Mouse (Mus musculus) midbrain, postnatal 0 days (tissue): Measurements from ENCODE around the gene Smad1. TPM values are rescaled to one million over a fixed set of nuclear protein-coding genes. Genes with fewer than 3 reads are reported as not detected.

ENCODE experiments used
- ATAC-seq: fragments of 200-750 bp; cut with Nextera tagmentation; 2 replicates; pipeline ENCODE4 v1.8.0; 2017; ENCODE audit warnings: moderate number of reproducible peaks, mild to moderate bottlenecking, moderate TSS enrichment, moderate library complexity; ENCODE audit not compliant: low FRiP score
- DNase-seq: peaks from one replicate; pipeline ENCODE4 v3.0.0-alpha.2; 2015; ENCODE audit warnings: low spot score
- H3K27ac ChIP-seq: fragments of 300-500 bp; sonication (generic); 2 replicates; pipeline ENCODE4 v1.5.1; 2014; ENCODE audit warnings: low read depth, mild to moderate bottlenecking, low read length, mixed read lengths
- H3K27me3 ChIP-seq: fragments of 300-500 bp; sonication (generic); 2 replicates; pipeline ENCODE4 v1.6.1; 2014; ENCODE audit warnings: low read length, control low read depth, mixed read lengths; ENCODE audit not compliant: insufficient read depth
- H3K36me3 ChIP-seq: fragments of 300-500 bp; sonication (generic); 2 replicates; pipeline ENCODE4 v1.6.1; 2014; ENCODE audit warnings: low read length, control low read depth, mixed read lengths; ENCODE audit not compliant: insufficient read depth
- H3K4me1 ChIP-seq: fragments of 300-500 bp; sonication (generic); 2 replicates; pipeline ENCODE4 v1.6.1; 2014; ENCODE audit warnings: mild to moderate bottlenecking, control low read depth, antibody characterized with exemption, low read length, mixed read lengths; ENCODE audit not compliant: insufficient read depth
- H3K4me2 ChIP-seq: fragments of 300-500 bp; sonication (generic); 2 replicates; pipeline ENCODE4 v1.6.1; 2014; ENCODE audit warnings: low read depth, mild to moderate bottlenecking, low read length, mixed read lengths; ENCODE audit not compliant: poor library complexity, severe bottlenecking
- H3K4me3 ChIP-seq: fragments of 300-500 bp; sonication (generic); 2 replicates; pipeline ENCODE4 v1.5.1; 2014; ENCODE audit warnings: low read depth, mild to moderate bottlenecking, low read length, moderate library complexity
- H3K9ac ChIP-seq: fragments of 300-500 bp; sonication (generic); replicated peaks from 2 replicates; pipeline ENCODE4 v1.6.1; 2014; ENCODE audit warnings: mild to moderate bottlenecking, low read length, moderate library complexity, mixed read lengths; ENCODE audit not compliant: poor library complexity, severe bottlenecking
- H3K9me3 ChIP-seq: fragments of 300-500 bp; sonication (generic); 2 replicates; pipeline ENCODE4 v1.6.1; 2016; ENCODE audit warnings: low read length, control low read depth
- CTCF ChIP-seq: IDR thresholded peaks from 2 replicates; pipeline ENCODE4 v1.5.1; 2016; ENCODE audit warnings: antibody characterized with exemption, mild to moderate bottlenecking
- WGBS: fragments of 180-500 bp; shearing (Covaris S2); extraction: QIAGEN DNeasy Blood & Tissue Kit; methylation state at CpG from one replicate; pipeline ENCODE4 v1.1.7; 2014; 5-methylcytosine and 5-hydroxymethylcytosine counted together
- polyA plus RNA-seq: library from polyadenylated mRNA; unstranded; fragments of >200 nt; fragmentation: Nextera tagmentation; extraction: Ambion mirVana; gene quantifications from 2 replicates; pipeline ENCODE4 v1.2.1, GENCODE M21; 2015
- total RNA-seq: library from RNA; depleted of rRNA; stranded (reverse); fragments of >200 nt; gene quantifications from 2 replicates; pipeline ENCODE4 v1.2.3, GENCODE M21; 2014

The Smad1 gene
- total and polyA plus RNA-seq, 2 experiments from 2014 or later, result 52.5 to 75.6 TPM

DNA sequence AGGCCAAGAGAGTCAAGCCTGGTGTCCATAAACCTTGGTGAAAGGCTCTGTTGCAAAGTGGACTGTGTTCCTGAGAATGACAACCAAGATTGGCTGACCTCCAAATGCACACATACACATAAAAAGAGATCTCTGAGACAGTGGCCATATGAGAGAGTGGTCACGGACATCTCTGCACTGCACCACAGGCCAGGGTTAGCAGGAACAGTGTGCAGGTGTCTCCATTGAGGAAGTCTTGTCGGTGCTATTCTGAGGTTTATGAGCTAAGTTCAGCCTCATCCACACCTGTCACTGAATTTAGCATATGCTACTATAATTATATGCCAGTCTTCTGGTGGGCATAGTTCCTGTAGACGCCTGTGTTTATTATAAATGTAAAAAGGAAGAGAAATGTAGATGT is 33.6 kb downstream of the Smad1 start:
- WGBS, result 88% methylated on average over 3 of the region's 3 CpGs
- Histone ChIP-seq H3K4me1 (no peaks in the 10 kb centered on the region), H3K27ac (no peak overlapping the region), H3K4me2 (no peak overlapping the region), H3K9ac (no peak overlapping the region), H3K27me3 (no peaks in the 10 kb centered on the region), H3K4me3 (no peak overlapping the region), H3K9me3 (no peaks in the 10 kb centered on the region), H3K36me3 (peaks cover 29% of the 10 kb centered on the region)
- TF ChIP-seq CTCF, result no peak
- no peak for DNase-seq
- ATAC-seq, result no peak

DNA sequence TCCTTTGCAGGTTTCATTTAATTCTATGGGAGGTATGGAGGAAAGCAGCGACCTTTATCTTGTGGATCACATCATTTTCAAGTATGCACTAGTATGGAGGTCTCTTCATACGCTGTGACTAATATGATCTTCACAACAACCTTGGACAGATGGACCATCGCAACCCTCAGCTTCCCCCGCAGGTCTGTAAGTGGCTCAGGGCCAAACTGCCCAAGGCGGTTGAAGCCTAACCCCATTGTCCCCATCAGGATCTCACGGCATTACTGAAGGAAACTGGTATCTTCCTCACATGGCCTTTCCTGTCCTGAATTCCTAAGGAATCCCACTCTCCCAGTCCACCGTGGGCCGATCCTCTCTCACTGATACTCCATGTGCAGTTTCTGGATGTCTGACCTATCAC is 34.5 kb downstream of the Smad1 start:
- Histone ChIP-seq H3K9ac (no peak overlapping the region), H3K9me3 (no peaks in the 10 kb centered on the region), H3K27ac (no peak overlapping the region), H3K4me2 (no peak overlapping the region), H3K4me1 (no peaks in the 10 kb centered on the region), H3K36me3 (peaks cover 25% of the 10 kb centered on the region), H3K4me3 (no peak overlapping the region), H3K27me3 (no peaks in the 10 kb centered on the region)
- TF ChIP-seq CTCF, result no peak
- DNase-seq (no peak), ATAC-seq (no peak)
- 81% methylated on average over 8 of the region's 8 CpGs for WGBS

DNA sequence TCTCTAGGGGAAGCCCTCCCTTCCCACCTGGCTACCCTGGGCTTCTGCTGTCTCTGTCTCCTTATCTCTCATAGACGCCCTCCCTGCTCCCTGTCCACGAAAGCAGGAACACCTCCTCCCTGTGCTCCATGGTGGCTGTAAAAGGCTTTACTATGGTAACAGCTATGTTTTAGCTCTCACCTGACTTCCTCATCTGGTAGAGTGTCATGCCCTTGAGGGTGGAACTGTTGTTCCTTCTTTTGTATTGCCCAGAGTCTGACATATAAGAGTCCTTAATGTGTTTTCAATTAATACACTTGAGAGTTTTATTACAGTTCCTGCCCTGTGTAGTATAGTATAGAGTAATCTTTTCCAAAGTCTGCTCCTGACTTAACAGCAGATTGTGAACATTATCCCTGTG is 36.9 kb downstream of the Smad1 start:
- no peak for TF ChIP-seq CTCF
- no peaks in the 10 kb centered on the region for H3K9me3 ChIP-seq
- H3K27ac ChIP-seq, result no peak overlapping the region
- 0 out of 2 replicates have a peak, but pooled peaks cover 10% of the 10 kb centered on the region for H3K36me3 ChIP-seq
- no peak for DNase-seq
- no peak for ATAC-seq
- 82% methylated on average over 2 of the region's 2 CpGs for WGBS
- H3K27me3 ChIP-seq, result no peaks in the 10 kb centered on the region
- no peak overlapping the region for H3K4me3 ChIP-seq
- H3K9ac ChIP-seq, result no peak overlapping the region
- H3K4me2 ChIP-seq, result no peak overlapping the region
- H3K4me1 ChIP-seq, result no peaks in the 10 kb centered on the region

- no peak overlapping the region for H3K9ac ChIP-seq
- H3K4me3 ChIP-seq, result no peak overlapping the region
- DNase-seq (no peak), ATAC-seq (no peak)
- H3K4me1 ChIP-seq, result no peaks in the 10 kb centered on the region
- H3K4me2 ChIP-seq, result no peak overlapping the region
- 60% methylated on average over 6 of the region's 6 CpGs for WGBS
- no peaks in the 10 kb centered on the region for H3K9me3 ChIP-seq
- no peak for TF ChIP-seq CTCF
- H3K27ac ChIP-seq, result peak overlapping the region; percentile 26; the same call in 1 of the 2 replicates
- H3K36me3 ChIP-seq, result 0 out of 2 replicates have a peak, but pooled peaks cover 10% of the 10 kb centered on the region
- no peaks in the 10 kb centered on the region for H3K27me3 ChIP-seq
Observed at GRCm38 (mm10) chr8:79360774-79361527, 38.4 kb downstream of the Smad1 start.

GRCm38 (mm10) chr8:79360302-79360701 is 39.0 kb downstream of the Smad1 start:
- 18% methylated on average over 9 of the region's 9 CpGs for WGBS
- H3K4me1 ChIP-seq, result no peaks in the 10 kb centered on the region
- no peak for TF ChIP-seq CTCF
- no peaks in the 10 kb centered on the region for H3K9me3 ChIP-seq
- no peaks in the 10 kb centered on the region for H3K27me3 ChIP-seq
- H3K27ac ChIP-seq, result peak overlapping the region; percentile 26
- no peak overlapping the region for H3K9ac ChIP-seq
- H3K36me3 ChIP-seq, result 0 out of 2 replicates have a peak, but pooled peaks cover 6% of the 10 kb centered on the region
- no peak overlapping the region for H3K4me2 ChIP-seq
- DNase-seq (peak; percentile 77), ATAC-seq (peak; percentile 22; the same call in 1 of the 2 replicates)
- H3K4me3 ChIP-seq, result no peak overlapping the region

DNA sequence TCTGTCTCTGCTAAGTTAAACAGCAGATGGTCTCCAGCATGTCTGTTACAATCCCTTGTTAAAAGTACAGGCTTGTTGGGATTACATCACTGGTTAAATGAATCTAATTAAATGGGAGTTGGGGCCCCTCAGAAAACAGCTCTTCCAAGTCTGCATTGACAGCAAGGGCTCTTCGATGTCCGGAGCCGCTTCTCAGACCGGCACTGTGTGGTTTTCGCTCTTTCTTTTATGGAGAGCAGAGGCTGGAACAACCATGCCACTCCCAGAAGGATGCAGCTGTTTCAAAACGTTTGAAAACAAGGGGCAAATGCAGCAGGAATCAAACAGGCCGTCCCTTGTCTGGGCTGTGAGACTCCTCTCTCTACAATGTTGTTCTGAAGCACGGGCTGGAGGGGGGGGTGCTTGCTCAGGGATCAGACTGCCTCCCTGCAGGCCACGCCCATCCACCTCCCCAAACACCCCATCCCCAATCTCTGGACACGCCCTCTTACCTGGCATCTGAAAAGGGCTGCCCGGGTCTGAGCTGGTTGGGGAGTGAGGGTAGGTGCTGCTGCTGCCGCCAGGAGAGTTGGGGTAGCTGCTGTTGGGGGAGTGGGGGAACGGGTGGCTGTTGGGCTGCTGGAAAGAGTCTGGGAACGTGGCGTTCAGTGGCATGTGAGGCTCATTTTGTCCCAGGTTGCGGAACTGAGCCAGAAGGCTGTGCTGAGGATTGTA is 43.4 kb downstream of the Smad1 start:
- TF ChIP-seq CTCF, result no peak
- Histone ChIP-seq H3K27ac (no peak overlapping the region), H3K36me3 (0 out of 2 replicates have a peak, but pooled peaks cover 12% of the 10 kb centered on the region), H3K4me2 (no peak overlapping the region), H3K27me3 (no peaks in the 10 kb centered on the region), H3K9me3 (no peaks in the 10 kb centered on the region), H3K4me1 (no peaks in the 10 kb centered on the region), H3K9ac (0 out of 2 replicates have a peak overlapping the region, but pooled peaks have one; percentile 4), H3K4me3 (no peak overlapping the region)
- 39% methylated on average over 16 of the region's 16 CpGs for WGBS
- DNase-seq (peak; percentile 27), ATAC-seq (peak; percentile 52; the same call in 1 of the 2 replicates)
